Mouse (Mus musculus) heart, adult 11 months (tissue): ENCODE measurements around the gene Hexdc.
A peak's percentile ranks its signal among the peaks of the same experiment; 100 is the strongest.

Experiments
- DNase-seq: peaks from one replicate; pipeline ENCODE4 v3.0.0; 2022

Hexdc gene

DNA sequence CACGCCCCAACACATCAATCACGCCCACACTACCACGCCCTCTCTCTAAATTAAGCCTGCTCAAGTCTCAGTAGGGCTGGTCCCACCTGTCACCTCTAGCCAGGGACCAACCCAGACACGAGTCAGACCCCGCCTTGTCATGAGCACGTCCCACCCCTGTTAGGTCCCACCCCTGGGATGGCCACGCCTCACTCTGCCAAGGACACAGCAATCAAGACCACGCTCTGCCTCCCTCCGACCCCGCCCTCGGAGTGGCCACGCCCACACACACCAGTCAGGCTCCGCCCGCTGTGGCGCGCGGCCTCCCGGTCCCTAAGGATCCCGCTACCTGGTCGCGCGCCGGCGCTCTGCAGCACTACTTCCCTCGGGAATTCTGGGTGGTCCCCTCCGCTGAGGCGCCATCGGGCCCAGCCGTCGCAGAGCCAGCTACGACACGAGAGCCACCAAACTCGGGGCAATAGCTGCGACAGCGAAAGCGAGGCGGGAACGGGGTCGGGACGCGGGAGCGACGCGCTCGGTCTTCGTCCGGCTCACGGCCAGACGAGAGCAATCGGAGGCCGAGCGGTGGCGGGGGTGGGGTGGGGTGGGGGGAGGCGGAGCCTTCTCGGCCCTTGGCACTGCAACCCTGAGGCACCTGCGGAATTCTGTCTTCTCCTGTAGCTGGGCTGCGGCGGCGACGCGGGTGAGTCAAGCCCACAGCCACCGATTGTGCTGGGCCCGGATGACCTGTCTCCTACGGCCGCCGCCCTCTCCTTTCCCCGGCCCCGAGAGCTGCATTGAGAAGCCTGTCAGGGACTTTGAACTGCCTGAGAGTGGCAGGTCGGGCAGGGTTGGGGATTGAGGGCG lies at the start of gene Hexdc, which contains the start of gene Ogfod3:
Hexdc (plus strand) TSS at position 273 of the 846 bp plus-strand sequence.
Ogfod3 (minus strand) TSS at position 551 of the 846 bp plus-strand sequence.
- peak; percentile 100 for DNase-seq

DNA sequence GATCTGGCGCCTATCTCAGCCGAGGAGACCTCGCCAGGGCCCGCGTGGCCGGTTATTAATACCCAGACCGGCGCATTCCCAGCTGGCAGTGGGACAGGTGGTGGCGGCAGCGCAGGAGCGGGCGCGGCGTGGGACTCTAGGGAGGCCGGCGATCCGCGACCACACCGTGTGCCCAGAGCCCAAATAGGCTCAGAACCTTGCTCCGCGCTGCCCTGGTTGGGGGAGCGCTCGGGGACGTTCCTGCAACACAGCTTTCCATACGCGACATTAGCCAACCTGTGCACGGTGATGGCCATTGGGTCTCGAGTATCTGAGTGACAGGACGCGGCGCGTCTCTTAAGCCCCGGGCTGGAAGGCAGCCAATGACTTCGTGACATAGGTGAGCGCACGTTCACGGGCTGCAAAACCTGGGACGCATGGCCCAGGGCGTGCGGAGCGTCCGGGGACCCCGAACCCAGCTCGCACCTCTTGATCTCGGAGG lies 47.8 kb upstream of the Hexdc start:
- peak; percentile 95 for DNase-seq

DNA sequence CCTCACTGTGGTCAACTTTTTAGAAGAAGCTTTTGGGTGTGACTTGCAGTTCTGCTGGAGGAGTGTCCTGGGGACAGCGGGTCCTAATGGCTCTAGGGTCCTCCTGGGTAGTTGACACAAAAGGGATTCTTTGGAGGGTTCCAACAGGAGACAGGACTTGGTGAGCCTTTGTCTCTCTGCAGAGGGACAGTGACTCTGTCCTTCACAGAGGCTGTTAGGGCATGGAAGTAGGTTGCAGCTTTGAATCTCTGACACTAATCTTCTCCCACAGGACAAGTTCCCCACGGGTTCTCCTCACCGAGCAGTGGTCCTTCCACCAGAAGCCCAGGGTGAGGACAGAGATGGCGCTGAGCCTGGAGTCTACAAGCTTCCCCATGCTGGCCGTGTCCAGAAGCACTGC lies 44.3 kb upstream of the Hexdc start, which contains the start of gene Uts2r:
Uts2r (plus strand) TSS at position 301 of the 400 bp plus-strand sequence.
- no peak for DNase-seq

DNA sequence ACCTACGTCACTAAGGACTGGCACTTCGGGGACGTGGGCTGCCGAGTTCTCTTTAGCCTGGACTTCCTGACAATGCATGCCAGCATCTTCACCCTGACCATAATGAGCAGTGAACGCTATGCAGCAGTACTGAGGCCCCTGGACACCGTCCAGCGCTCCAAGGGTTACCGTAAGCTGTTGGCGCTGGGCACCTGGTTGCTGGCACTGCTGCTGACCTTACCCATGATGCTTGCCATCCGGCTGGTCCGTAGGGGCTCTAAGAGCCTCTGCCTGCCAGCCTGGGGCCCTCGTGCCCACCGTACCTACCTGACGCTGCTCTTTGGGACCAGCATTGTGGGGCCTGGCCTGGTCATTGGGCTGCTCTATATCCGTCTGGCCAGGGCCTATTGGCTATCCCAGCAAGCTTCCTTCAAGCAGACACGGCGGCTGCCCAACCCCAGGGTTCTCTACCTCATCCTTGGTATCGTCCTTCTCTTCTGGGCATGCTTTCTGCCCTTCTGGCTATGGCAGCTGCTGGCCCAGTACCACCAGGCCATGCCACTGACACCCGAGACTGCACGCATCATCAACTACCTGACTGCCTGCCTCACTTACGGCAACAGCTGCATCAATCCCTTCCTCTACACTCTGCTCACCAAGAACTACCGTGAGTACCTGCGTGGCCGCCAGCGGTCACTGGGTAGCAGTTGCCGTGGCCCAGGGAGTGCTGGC lies 43.4 kb upstream of the Hexdc start:
- DNase-seq: no peak

DNA sequence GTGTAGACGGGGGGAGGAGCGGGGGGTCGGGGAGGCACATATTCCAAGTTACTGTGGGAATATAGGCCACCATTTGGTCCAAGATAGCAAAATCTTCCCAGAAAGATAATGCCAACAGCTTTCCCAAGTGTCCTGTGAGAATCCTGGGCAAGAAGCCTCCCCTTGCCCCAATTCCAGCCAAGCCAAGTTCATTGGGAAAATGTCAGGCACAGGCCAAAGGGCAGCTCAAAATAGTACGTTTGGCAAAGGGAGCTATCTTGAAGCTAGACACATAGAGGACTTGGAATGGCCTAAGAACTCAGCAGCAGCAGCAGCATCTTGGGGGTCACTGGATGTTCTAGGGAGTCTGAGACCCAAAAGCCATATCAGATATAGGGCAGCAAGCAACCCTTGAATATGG lies 40.5 kb upstream of the Hexdc start:
- no peak for DNase-seq

DNA sequence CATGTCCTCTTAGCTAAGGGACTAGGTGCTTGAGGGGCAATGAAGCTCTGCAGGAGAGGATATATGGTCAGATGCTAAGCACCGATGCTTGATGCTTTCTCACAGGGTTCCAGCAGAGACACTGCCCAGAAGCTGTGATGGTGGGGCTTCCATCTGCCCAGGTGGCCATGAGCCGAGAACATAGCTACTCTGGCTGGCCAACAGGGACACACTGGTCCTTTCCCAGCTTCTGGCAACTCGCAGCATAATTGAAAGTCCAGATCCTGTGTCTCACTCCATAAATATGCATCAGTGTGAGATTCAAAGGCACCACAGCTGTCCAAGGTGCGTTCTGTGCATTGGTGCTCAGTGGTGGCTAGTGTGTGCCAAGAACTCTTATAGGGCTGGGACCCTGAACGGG lies 31.0 kb upstream of the Hexdc start:
- DNase-seq: no peak

DNA sequence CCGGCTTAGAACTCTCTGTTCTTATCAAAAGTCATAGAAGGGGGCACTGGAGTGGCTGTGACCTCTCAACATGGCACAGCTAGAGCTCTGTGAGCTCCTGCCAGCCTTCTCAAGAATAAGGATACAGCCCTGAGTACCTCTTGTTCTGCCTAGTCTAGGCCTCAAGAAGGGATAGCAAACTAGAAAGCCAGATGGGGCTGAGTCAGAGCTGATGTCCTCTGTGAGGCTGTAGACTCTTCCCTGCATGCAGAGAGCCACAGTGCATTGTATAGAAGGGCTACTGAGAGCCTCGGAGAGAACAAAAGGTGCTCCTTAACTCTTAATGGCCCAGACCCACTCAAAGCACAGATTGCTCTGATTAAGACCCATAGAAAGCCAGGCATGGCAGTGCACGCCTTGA lies 30.0 kb upstream of the Hexdc start:
- DNase-seq: no peak

DNA sequence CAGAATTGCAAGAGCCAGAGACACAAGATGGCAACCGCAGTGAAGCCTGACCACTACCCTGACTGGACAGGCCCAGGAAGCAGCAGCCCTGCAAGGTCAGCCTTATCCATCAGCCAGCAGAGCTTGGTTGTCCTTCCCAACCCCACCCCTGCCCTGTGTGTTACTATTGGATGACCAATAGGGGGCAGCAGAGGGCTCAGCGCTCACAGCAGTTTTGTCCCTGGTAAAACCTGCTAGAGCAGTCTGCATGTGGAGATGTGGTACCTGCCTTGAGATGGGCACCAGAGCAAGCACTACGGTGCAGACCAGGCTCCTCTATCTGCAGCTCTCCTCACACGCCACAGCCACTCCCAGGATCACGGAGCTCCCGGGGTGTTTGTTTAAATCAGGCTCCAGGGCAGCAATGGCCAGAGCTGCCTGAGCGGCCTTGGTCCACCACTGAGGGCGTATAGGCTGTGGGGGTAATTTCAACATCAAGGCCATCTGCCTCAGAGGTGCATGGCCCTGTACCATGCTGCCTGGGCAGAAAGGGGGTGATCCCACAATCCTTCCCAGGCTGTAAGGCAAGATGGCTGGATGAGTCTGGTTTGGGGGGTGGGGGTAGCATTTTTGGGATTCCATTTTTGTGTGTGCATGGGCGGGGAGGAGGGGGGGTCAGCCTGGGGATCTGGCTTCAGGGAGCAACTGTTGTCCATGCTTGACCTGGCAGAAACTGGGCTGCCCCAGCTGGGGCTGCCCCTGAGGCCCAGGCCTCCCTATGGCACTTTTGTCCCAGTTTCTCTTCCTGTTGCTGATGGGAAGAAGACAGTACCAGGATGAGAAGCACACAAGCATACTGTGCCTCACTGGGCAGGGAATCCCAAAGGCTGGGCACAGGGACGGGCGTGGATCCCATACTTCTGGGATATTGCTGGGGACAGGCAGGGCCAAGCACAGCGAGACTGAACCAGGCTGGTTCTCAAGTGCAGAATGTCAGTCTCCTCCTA lies 27.7 kb upstream of the Hexdc start:
- DNase-seq: no peak

DNA sequence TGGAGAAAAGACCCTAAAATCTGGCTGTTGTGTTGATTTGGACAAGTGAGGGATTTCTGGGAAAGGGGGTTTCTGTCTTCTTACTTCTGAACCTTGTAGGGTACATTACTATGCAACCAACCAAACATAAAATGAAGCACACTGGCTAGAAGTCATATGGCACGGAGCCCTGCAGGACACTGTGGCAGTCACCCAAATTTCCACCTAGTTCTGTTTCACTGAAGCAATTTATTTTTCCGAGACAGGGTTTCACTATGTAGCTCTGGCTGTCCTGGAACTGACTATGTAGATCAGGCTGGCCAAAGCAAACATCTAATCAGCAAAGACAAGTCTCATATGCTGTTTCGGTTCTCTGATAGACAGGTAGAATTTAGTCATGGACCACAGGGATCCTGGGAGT lies 14.6 kb upstream of the Hexdc start:
- peak; percentile 93 for DNase-seq

DNA sequence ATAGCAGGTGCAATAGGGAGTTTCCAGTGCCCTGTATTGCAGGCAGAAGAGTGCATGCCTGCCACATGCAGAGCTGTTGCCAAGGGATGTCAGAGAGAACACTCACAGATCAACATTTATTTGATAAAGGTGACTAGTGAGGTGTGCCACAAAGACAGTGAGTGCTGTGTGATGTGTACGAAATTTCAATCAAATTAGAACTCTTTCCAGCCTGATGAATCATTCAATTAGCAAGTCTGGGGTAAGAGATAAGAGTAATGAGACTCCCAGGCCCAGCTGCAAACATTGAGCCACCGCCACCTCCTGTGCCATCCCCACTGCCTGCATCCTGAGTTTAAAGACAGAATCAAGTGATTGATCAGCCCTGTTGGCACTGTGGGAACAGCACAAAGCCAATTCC lies 11.5 kb upstream of the Hexdc start:
- DNase-seq: no peak

DNA sequence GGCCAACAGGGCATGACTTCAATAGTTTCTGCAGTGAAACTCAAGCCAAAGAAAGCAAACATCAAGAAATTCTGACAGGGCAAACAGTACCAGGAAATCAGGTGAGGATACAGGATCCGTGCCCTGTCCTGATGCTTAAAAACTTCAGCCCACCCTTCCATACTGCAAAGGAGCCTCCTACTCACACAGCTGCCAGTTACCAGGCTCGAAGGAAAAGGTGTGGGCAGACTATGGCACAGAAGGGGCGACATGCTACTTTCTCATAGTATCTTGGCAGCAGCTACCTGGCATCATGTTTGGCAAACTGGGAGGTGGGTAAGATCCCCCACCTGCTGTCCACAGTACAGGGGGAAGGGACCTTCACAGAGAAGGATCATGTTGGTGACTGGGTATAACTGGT lies 10.8 kb upstream of the Hexdc start:
- no peak for DNase-seq

DNA sequence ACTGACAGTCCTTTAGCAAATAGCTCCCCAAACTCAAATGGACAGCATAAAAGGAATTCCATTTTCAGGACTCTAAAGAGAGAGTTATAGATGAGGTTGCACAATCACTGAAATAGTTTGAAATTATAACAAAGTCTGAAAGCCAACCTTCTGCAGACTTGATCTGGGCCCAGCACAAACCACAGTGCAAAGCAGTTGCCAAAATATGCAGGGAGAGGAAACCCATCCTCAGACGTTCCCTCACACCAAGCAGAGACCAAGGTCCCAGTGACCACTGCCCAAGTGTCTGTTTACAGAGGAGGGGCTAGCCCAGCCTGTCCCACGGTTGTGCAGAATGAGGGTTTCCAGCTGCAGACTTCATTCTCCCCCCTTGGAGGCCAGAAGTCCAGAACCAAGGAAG lies 5.6 kb upstream of the Hexdc start:
- DNase-seq: no peak

DNA sequence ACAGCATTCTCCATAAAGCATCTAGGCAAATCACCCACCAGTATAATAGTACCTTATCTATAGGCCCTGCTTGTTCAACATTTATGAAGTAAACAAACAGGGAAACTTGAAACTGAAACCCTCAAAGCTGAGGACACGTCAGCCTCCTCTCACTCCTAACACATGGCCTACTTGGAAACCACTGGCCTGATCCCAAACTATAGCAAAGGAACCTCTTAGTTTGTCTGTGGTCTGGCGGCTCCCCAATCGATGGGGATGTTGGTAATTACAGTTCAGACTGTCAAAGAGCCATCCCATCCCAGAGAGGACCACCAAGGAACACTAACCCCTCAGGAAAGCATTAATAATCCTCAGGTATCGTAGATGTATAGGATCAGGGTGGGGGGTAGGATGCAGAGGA lies 4.4 kb upstream of the Hexdc start:
- DNase-seq: no peak

DNA sequence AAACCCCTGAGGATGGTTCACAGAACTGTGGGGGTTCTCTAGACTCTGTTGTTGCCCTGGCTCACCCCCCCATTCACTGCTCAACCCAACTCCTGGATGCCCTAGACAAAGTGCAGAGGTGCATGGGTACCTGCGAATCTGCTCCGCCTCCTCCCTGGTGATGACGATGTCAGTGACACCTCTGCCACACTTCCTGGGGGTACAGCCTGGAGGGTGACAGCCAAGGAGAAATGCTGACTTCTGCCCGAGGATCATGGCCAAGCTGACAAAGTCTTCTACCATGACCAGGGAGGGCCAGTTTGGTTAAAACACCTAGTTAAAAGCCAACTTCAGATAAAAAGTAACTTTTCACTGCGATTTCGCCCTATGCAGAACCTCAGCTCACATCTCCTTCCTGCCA lies 3.5 kb upstream of the Hexdc start:
- no peak for DNase-seq

DNA sequence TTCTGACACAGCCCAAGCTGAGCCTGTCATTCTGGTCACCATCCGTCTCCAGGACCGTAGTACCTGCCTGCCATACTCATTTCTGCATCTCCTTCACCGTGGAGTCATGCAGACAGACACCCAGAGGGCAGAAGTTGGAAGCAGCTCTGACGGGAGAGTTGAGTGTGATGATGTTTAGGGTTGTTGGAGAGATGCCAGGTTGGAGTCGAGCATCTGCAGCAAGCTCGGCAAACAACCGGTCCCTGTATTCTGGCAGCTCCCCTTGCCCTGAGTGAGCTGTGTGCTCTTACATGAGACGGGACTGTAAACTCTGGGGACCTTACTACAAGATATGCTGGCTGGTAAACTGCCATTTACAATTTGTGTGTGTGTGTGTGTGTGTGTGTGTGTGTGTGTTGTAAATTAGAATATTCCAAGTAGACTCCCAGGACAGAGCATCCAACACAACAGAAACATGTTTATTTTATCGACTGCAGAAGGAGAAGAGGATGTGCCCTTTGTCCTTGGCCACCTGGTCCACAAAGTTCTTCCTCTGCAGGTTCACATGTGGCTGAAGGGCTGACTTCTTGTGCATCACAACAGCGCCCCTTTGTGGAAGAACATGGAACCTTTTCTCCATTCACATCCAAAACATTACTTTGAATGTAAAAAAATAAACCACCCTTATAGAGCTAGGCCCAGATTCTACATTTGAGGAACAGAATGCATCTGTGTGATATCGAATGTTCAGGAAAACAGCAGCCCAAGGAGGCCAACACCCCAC lies 2.6 kb upstream of the Hexdc start:
- no peak for DNase-seq

DNA sequence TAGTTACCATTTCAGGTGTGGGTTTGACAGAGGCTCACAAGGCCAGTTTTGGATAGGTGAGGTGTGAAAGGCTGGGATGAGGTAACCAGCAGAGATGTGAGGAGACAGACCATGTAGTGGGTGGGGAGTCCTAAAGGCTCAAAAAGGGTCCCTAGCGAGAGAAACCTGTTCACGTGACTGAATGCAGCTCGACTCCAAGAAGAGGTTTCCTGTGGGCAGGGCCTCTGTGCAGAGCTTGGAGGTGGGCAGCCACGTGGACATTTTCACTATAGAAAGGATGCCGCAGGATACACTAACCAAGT lies 423 bp upstream of the Hexdc start:
- DNase-seq: no peak

DNA sequence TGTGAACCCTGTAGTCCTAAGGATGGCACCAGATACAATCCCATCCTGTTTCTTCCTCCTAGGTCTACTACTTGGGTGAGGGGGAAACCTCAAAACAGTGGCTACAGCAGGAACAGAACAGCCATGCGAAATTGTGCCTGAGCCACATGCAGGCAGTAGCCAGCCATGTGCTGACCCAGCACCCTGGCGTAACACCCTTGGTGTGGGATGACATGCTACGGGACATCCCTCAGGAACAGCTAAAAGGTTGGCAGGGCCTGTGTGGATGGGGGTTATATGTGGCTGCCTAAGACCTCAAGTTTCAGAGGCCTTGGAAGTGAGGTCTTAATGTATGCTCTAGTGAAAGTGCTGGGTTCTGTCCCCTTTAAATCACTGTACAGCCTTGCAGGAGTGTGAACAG lies 12.6 kb downstream of the Hexdc start:
- no peak for DNase-seq

DNA sequence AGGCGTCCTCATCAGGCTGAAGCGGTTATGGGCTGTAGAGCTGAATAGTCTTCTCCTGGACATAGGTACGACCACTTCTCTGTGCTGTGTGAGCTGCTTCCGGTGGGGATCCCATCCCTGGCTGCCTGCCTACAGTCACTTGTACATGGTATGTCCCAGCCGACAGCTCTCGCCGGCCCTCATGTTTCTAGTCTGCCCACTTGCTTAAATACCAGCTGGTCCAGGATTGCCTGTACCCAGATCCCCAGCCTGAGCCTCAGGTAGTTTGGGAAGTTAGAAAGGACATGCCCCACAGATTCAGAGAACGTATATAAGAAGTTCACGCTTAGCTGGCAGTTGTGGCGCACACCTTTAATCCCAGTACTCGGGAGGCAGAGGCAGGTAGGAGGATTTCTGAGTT lies 15.5 kb downstream of the Hexdc start:
- peak; percentile 87 for DNase-seq

DNA sequence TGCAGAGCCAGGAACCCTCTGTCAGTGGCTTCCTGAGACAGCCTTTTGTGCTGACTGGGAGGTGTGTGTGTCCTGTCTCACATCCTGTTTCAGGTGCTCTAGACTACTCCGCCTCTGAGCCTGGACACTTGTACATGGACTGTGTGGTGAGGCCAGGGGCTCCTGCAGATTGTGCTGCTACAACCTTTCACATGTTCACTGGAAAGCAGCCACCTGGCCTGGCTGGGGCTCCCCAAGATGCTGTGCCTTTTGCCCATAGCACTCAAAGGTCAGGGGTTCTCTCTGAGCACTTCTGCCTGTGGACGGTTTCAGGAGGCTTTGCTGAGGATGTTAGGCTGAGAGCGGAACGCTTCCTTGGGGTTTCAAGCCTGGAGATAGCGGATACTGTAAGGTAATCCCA lies 16.5 kb downstream of the Hexdc start:
- DNase-seq: peak; percentile 86

DNA sequence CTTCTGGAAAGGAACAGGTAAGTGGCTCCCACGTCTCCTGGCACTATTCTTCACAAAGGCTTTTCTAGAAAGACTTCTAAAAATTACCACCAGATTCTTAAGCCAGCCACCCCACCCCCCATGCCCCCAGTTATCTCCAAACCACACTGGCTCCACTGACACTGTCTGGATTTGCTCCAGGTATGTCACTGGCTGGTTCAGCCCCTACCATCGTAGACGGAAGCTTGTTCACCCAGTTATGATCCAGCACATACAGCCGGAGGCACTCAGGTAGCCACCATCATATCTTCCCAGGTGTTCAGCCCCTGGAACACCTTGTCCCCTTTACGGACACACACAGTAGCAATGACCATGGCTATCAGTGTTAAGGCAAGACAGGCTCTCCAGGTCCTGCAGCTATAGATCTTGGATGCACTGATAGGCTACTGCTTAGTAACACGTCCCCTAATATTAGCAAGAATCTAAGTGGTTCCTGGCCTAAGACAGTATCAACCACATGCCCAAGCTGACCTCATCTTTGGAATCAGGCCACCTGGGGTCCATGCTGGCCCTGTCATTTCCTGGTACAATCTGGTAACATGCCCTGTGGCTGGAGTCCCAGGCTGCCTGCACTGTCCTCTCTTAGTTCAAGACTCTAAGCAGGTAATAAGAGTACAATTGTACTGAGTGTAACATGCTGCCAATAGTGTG lies 17.2 kb downstream of the Hexdc start:
- DNase-seq: peak; percentile 82

DNA sequence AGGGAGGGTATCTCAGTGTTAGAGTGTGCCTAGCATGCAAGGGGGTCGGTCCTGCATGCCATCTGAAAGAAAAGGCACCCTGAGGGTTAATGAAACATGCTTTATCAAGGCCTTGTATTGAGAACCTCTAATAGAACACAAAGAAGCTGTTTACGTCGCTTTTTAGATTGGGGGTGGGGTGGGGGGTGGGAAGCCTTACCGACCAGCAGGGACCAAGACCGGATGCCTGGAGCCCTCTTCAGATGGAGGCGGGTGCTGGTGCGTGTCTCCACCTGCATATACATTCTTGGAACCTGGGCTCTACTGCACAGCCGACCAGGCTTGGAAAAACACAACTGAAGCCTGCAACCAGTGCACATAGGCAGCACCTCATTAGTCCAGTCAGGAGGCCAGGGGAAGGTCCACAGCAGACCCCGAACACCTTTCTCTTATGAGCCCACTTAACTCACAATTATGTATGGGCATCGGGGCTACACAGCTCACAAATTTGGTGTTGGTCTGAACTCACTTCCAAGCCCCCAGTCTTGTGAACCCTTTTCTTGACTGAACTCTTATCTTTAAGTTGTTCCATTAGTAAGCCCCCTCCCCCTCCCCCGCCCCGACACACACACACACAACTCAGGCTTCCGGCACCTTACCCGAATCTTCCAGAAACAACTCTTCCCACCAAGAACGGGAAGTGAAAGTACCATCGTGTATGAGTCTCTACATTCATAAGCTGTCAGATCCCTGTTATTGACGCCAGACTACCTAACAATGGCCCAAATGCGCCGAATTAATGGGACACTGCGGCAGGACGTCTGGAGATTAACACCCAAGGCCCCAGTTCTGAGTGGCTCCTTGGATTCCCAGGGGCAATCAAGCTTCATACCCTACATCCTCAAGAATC lies 24.1 kb downstream of the Hexdc start:
- peak; percentile 91 for DNase-seq
